Mouse (Mus musculus) layer of hippocampus, adult 18-20 months (tissue): ENCODE measurements around the gene Odf2. TPM values are rescaled to one million over a fixed set of nuclear protein-coding genes. Genes with fewer than 3 reads are reported as not detected.

Source experiments
- DNase-seq, 2 experiments: peaks; one replicate each; pipeline ENCODE4 v3.0.0; 2022; ENCODE audit warnings: low spot score in 2 of 2
- long read RNA-seq: library from polyadenylated mRNA; stranded (forward); transcript quantifications from one replicate; pipeline ENCODE4 v2.0.0, GENCODE M21; 2021
- total RNA-seq, 2 experiments: library from RNA; stranded (reverse); gene quantifications; 2 replicates each; pipeline ENCODE4 v1.2.3; 2021

The Odf2 gene
- total RNA-seq, result 10 to 100 TPM; 87.0 to 88.7 TPM
- long read RNA-seq, transcript Odf2-203 (17 exons, 2,305 nt), result minor isoform, 8 of 59 reads
- long read RNA-seq, transcript Odf2-204 (21 exons, 3,826 nt), result major isoform, 11 of 59 reads
- long read RNA-seq, partial matches to known transcripts, result 11 of 59 reads
- long read RNA-seq, other reads (novel, unspliced or antisense), result 27 of 59 reads

- peak; percentile 99 for DNase-seq
Measured at GRCm38 (mm10) chr2:29889066-29889944, at the start of gene Odf2. TSS of gene Odf2 (plus strand) at chr2:29889221.

- DNase-seq, result no peak
Measured at GRCm38 (mm10) chr2:29839460-29839859, 49.6 kb upstream of the Odf2 start.

- peak; percentile 25 to 72 for DNase-seq
Measured at GRCm38 (mm10) chr2:29843231-29844105, 45.6 kb upstream of the Odf2 start.

- DNase-seq, result no peak
Measured at GRCm38 (mm10) chr2:29844115-29844514, 44.9 kb upstream of the Odf2 start.

GRCm38 (mm10) chr2:29844661-29845060, 44.4 kb upstream of the Odf2 start:
- no peak for DNase-seq

- no peak for DNase-seq
Measured at GRCm38 (mm10) chr2:29845636-29846035, 43.4 kb upstream of the Odf2 start.

GRCm38 (mm10) chr2:29846061-29846853, 42.8 kb upstream of the Odf2 start:
- peak; percentile 26 to 57 for DNase-seq

GRCm38 (mm10) chr2:29846911-29847310, 42.1 kb upstream of the Odf2 start:
- DNase-seq, result no peak

GRCm38 (mm10) chr2:29849041-29849440, 40.0 kb upstream of the Odf2 start:
- DNase-seq, result no peak

- no peak for DNase-seq
Measured at GRCm38 (mm10) chr2:29849841-29850480, 39.1 kb upstream of the Odf2 start.

GRCm38 (mm10) chr2:29852957-29853485, 36.0 kb upstream of the Odf2 start:
- no peak for DNase-seq

- DNase-seq, result no peak
Measured at GRCm38 (mm10) chr2:29853736-29854135, 35.3 kb upstream of the Odf2 start.

- no peak for DNase-seq
Measured at GRCm38 (mm10) chr2:29855585-29856210, 33.3 kb upstream of the Odf2 start.

GRCm38 (mm10) chr2:29856451-29857260, 32.4 kb upstream of the Odf2 start:
- peak in 1 of 2 experiments; percentile 44 for DNase-seq

GRCm38 (mm10) chr2:29857341-29857740, 31.7 kb upstream of the Odf2 start:
- no peak for DNase-seq

GRCm38 (mm10) chr2:29857967-29858366, 31.1 kb upstream of the Odf2 start:
- no peak for DNase-seq

- peak in 1 of 2 experiments; percentile 65 for DNase-seq
Measured at GRCm38 (mm10) chr2:29858748-29859473, 30.1 kb upstream of the Odf2 start.

- DNase-seq, result no peak
Measured at GRCm38 (mm10) chr2:29865125-29865524, 23.9 kb upstream of the Odf2 start.
